Mouse (Mus musculus): ENCODE measurements around the gene Celsr2. TPM values are rescaled to one million over a fixed set of nuclear protein-coding genes. Genes with fewer than 3 reads are reported as not detected.

Gene Celsr2
- total and polyA plus RNA-seq, 2 experiments from 2014 or later, result 24.5 to 51.4 TPM

GRCm38 (mm10) chr3:108381945-108382875, 33.1 kb downstream of the Celsr2 start:
- H3K36me3 ChIP-seq (ENCODE audit: insufficient read depth), result no peaks in the 10 kb centered on the region
- 78% methylated on average over 14 of the region's 14 CpGs for WGBS
- peaks cover 4% of the 10 kb centered on the region; the same call in 1 of the 2 replicates for H3K4me1 ChIP-seq (ENCODE audit: insufficient read depth)
- H3K4me3 ChIP-seq (ENCODE audit: low read depth, low read length), result no peak overlapping the region
- H3K4me2 ChIP-seq (ENCODE audit: low read depth), result no peak overlapping the region
- H3K9me3 ChIP-seq (ENCODE audit: low read length), result no peaks in the 10 kb centered on the region
- no peaks in the 10 kb centered on the region for H3K27me3 ChIP-seq (ENCODE audit: insufficient read depth, low read length)
- no peak for ATAC-seq
- no peak for TF ChIP-seq CTCF (IDR thresholded peaks at IDR 0.05; ENCODE audit: low read depth)
- DNase-seq, result no peak
- H3K27ac ChIP-seq (ENCODE audit: low read depth, low read length), result no peak overlapping the region
- H3K9ac ChIP-seq, result no peak overlapping the region

GRCm38 (mm10) chr3:108380695-108381094, 34.7 kb downstream of the Celsr2 start:
- Histone ChIP-seq H3K9ac (no peak overlapping the region), H3K27ac (ENCODE audit: low read depth, low read length) (no peak overlapping the region), H3K4me1 (ENCODE audit: insufficient read depth) (peaks cover 4% of the 10 kb centered on the region; the same call in 1 of the 2 replicates), H3K36me3 (ENCODE audit: insufficient read depth) (no peaks in the 10 kb centered on the region), H3K27me3 (ENCODE audit: insufficient read depth, low read length) (no peaks in the 10 kb centered on the region), H3K4me3 (ENCODE audit: low read depth, low read length) (no peak overlapping the region), H3K4me2 (ENCODE audit: low read depth) (no peak overlapping the region), H3K9me3 (ENCODE audit: low read length) (no peaks in the 10 kb centered on the region)
- 79% methylated on average over 6 of the region's 6 CpGs for WGBS
- peak; percentile 53 for TF ChIP-seq CTCF (IDR thresholded peaks at IDR 0.05; ENCODE audit: low read depth)
- DNase-seq (no peak), ATAC-seq (no peak)

- ATAC-seq (no peak), DNase-seq (peak; percentile 66)
- Histone ChIP-seq H3K9me3 (ENCODE audit: low read length) (no peaks in the 10 kb centered on the region), H3K27ac (ENCODE audit: low read depth, low read length) (no peak overlapping the region), H3K9ac (no peak overlapping the region), H3K36me3 (ENCODE audit: insufficient read depth) (no peaks in the 10 kb centered on the region), H3K4me1 (ENCODE audit: insufficient read depth) (peaks cover 2% of the 10 kb centered on the region; the same call in 1 of the 2 replicates), H3K4me3 (ENCODE audit: low read depth, low read length) (no peak overlapping the region), H3K27me3 (ENCODE audit: insufficient read depth, low read length) (no peaks in the 10 kb centered on the region), H3K4me2 (ENCODE audit: low read depth) (no peak overlapping the region)
- no peak for TF ChIP-seq CTCF (IDR thresholded peaks at IDR 0.05; ENCODE audit: low read depth)
- WGBS, result 61% methylated on average over 7 of the region's 7 CpGs
Measured at GRCm38 (mm10) chr3:108378875-108379663, 36.3 kb downstream of the Celsr2 start.

GRCm38 (mm10) chr3:108372691-108373090, 42.7 kb downstream of the Celsr2 start:
- H3K4me1 ChIP-seq (ENCODE audit: insufficient read depth), result no peaks in the 10 kb centered on the region
- no peak overlapping the region for H3K27ac ChIP-seq (ENCODE audit: low read depth, low read length)
- no peak overlapping the region for H3K4me3 ChIP-seq (ENCODE audit: low read depth, low read length)
- TF ChIP-seq CTCF (IDR thresholded peaks at IDR 0.05; ENCODE audit: low read depth), result no peak
- H3K9ac ChIP-seq, result no peak overlapping the region
- H3K4me2 ChIP-seq (ENCODE audit: low read depth), result no peak overlapping the region
- no peaks in the 10 kb centered on the region for H3K27me3 ChIP-seq (ENCODE audit: insufficient read depth, low read length)
- no peak for ATAC-seq
- H3K36me3 ChIP-seq (ENCODE audit: insufficient read depth), result no peaks in the 10 kb centered on the region
- DNase-seq, result no peak
- 88% methylated on average over 3 of the region's 3 CpGs for WGBS
- no peaks in the 10 kb centered on the region for H3K9me3 ChIP-seq (ENCODE audit: low read length)

- H3K9ac ChIP-seq, result no peak overlapping the region
- TF ChIP-seq CTCF (IDR thresholded peaks at IDR 0.05; ENCODE audit: low read depth), result no peak
- no peak overlapping the region for H3K4me3 ChIP-seq (ENCODE audit: low read depth, low read length)
- H3K27ac ChIP-seq (ENCODE audit: low read depth, low read length), result no peak overlapping the region
- no peaks in the 10 kb centered on the region for H3K36me3 ChIP-seq (ENCODE audit: insufficient read depth)
- ATAC-seq, result no peak
- no peaks in the 10 kb centered on the region for H3K9me3 ChIP-seq (ENCODE audit: low read length)
- no peak overlapping the region for H3K4me2 ChIP-seq (ENCODE audit: low read depth)
- DNase-seq, result no peak
- 51% methylated on average over 3 of the region's 3 CpGs for WGBS
- no peaks in the 10 kb centered on the region for H3K27me3 ChIP-seq (ENCODE audit: insufficient read depth, low read length)
- no peaks in the 10 kb centered on the region for H3K4me1 ChIP-seq (ENCODE audit: insufficient read depth)
Measured at GRCm38 (mm10) chr3:108372274-108372673, 43.1 kb downstream of the Celsr2 start.

- WGBS, result 73% methylated on average over 5 of the region's 5 CpGs
- H3K27me3 ChIP-seq (ENCODE audit: insufficient read depth, low read length), result no peaks in the 10 kb centered on the region
Measured at GRCm38 (mm10) chr3:108368721-108369120, 46.6 kb downstream of the Celsr2 start.

More at GRCm38 (mm10) chr3:108368721-108369120, 46.6 kb downstream of the Celsr2 start:
- no peaks in the 10 kb centered on the region for H3K9me3 ChIP-seq (ENCODE audit: low read length)
- H3K36me3 ChIP-seq (ENCODE audit: insufficient read depth), result no peaks in the 10 kb centered on the region
- no peak for ATAC-seq
- H3K4me1 ChIP-seq (ENCODE audit: insufficient read depth), result no peaks in the 10 kb centered on the region
- no peak for TF ChIP-seq CTCF (IDR thresholded peaks at IDR 0.05; ENCODE audit: low read depth)
- no peak overlapping the region for H3K4me3 ChIP-seq (ENCODE audit: low read depth, low read length)
- DNase-seq, result no peak
- H3K27ac ChIP-seq (ENCODE audit: low read depth, low read length), result no peak overlapping the region
- H3K9ac ChIP-seq, result no peak overlapping the region
- H3K4me2 ChIP-seq (ENCODE audit: low read depth), result no peak overlapping the region
